Mouse (Mus musculus) lung, embryonic 14.5 days (tissue): Measurements from ENCODE around the gene Dhps. TPM values are rescaled to one million over a fixed set of nuclear protein-coding genes. Genes with fewer than 3 reads are reported as not detected.

ENCODE experiments used
- ATAC-seq: fragments of 200-750 bp; cut with Nextera tagmentation; 2 replicates; pipeline ENCODE4 v1.8.0; 2017; ENCODE audit warnings: mild to moderate bottlenecking, moderate TSS enrichment, moderate library complexity; ENCODE audit not compliant: insufficient read depth
- DNase-seq: peaks from one replicate; pipeline ENCODE4 v3.0.0-alpha.2; 2015
- H3K27ac ChIP-seq: fragments of 300-500 bp; sonication (generic); 2 replicates; pipeline ENCODE4 v1.5.1; 2014; ENCODE audit warnings: low read depth, mild to moderate bottlenecking, moderate library complexity
- H3K27me3 ChIP-seq: fragments of 300-500 bp; sonication (generic); 2 replicates; pipeline ENCODE4 v1.6.1; 2014; ENCODE audit warnings: low read length, control low read depth; ENCODE audit not compliant: insufficient read depth
- H3K36me3 ChIP-seq: fragments of 300-500 bp; sonication (generic); 2 replicates; pipeline ENCODE4 v1.6.1; 2014; ENCODE audit warnings: control low read depth; ENCODE audit not compliant: insufficient read depth
- H3K4me1 ChIP-seq: fragments of 300-500 bp; sonication (generic); 2 replicates; pipeline ENCODE4 v1.6.1; 2014; ENCODE audit warnings: antibody characterized with exemption, control low read depth; ENCODE audit not compliant: insufficient read depth
- H3K4me2 ChIP-seq: fragments of 300-500 bp; sonication (generic); 2 replicates; pipeline ENCODE4 v1.6.1; 2014; ENCODE audit warnings: mild to moderate bottlenecking
- H3K4me3 ChIP-seq: fragments of 300-500 bp; sonication (generic); 2 replicates; pipeline ENCODE4 v1.5.1; 2014; ENCODE audit warnings: low read depth, low read length
- H3K9ac ChIP-seq: fragments of 300-500 bp; sonication (generic); 2 replicates; pipeline ENCODE4 v1.6.1; 2014
- H3K9me3 ChIP-seq: fragments of 300-500 bp; sonication (generic); 2 replicates; pipeline ENCODE4 v1.6.1; 2016; ENCODE audit warnings: low read depth, low read length, control low read depth
- CTCF ChIP-seq: IDR thresholded peaks from 2 replicates; pipeline ENCODE4 v1.5.1; 2016; ENCODE audit warnings: antibody characterized with exemption, low read depth
- whole genome bisulfite sequencing: fragments of 180-500 bp; shearing (Covaris S2); extraction: QIAGEN DNeasy Blood & Tissue Kit; methylation state at CpG from one replicate; pipeline ENCODE4 v1.1.7; 2014; 5-methylcytosine and 5-hydroxymethylcytosine counted together
- polyA plus RNA-seq: library from polyadenylated mRNA; unstranded; fragments of >200 nt; fragmentation: Nextera tagmentation; extraction: Ambion mirVana; gene quantifications from 2 replicates; pipeline ENCODE4 v1.2.1, GENCODE M21; 2014

Gene Dhps
- polyA plus RNA-seq, 1 experiment from 2014 or later = 61.5 TPM

DNA sequence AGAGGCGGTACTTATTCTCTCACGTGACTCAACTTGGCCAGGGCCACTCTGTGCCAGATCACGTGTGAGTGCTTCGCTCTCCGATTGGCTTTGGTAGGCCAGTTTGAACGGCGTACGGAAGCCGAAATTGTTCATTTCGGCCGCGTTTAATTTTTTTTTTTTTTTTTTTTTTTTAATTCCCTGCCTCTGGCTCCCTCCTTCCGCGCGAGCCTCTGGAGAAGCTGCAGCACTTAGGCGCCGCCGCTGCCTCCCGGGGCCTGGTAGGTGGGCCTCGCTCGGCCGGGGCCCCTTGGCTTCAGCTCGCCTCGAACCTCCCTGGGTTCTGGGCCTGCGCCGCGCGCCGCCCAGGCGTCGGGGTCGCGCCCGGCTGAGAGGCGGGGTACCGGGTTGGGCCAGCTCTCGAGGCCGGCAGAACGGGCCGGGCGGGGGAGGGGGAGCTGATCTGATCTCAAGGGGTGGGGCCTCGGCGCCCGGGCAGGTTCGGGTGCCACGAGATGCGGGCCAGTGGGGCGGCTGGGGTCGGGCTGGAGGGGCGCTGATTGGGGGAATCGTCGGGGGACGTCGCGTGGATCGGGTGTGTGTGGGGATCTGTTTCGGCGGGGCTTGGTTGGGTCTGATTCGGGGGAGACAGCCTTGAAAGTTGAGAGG is 34.7 kb upstream of the Dhps start, which contains the start of gene Tnpo2:
Gene Tnpo2 (plus strand): TSS at position 198 of the 648 bp plus-strand sequence.
- Histone ChIP-seq H3K4me2 (peak within 1 kb of the TSS; percentile 93), H3K4me3 (peak within 1 kb of the TSS; percentile 83), H3K4me1 (0 out of 2 replicates have a peak, but pooled peaks cover 16% of the 10 kb centered on the region), H3K27ac (peak within 1 kb of the TSS; percentile 100), H3K9me3 (no peaks in the 10 kb centered on the region), H3K36me3 (peaks cover 44% of the 10 kb centered on the region), H3K27me3 (no peaks in the 10 kb centered on the region), H3K9ac (peak within 1 kb of the TSS; percentile 90)
- no peak for TF ChIP-seq CTCF
- peak; percentile 87 for ATAC-seq
- peak; percentile 98 for DNase-seq
- WGBS = under 1% methylated on average over 59 of the region's 59 CpGs

DNA sequence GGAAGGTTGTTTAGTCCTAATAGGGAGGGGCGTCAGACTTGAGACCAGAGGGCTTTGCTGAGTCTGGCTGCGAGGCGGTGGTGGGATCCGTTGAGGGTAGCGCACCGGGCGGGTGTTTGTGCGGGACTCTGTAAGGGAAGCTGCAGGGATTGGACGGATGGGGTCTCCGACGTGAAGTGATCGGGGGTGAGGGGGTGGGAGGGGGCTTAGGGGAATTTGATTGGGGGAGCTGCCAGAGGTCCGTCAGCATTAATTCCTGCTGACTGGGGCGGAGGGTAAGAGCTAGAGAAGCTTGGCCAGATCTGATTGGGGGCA is 34.2 kb upstream of the Dhps start:
- Histone ChIP-seq H3K4me3 (peak overlapping the region; percentile 83), H3K9ac (peak overlapping the region; percentile 90), H3K4me1 (0 out of 2 replicates have a peak, but pooled peaks cover 16% of the 10 kb centered on the region), H3K4me2 (peak overlapping the region; percentile 93), H3K36me3 (peaks cover 44% of the 10 kb centered on the region), H3K9me3 (no peaks in the 10 kb centered on the region), H3K27ac (peak overlapping the region; percentile 100), H3K27me3 (no peaks in the 10 kb centered on the region)
- peak; percentile 71 for DNase-seq
- 1% methylated on average over 14 of the region's 14 CpGs for WGBS
- no peak for TF ChIP-seq CTCF
- ATAC-seq = peak; percentile 67

DNA sequence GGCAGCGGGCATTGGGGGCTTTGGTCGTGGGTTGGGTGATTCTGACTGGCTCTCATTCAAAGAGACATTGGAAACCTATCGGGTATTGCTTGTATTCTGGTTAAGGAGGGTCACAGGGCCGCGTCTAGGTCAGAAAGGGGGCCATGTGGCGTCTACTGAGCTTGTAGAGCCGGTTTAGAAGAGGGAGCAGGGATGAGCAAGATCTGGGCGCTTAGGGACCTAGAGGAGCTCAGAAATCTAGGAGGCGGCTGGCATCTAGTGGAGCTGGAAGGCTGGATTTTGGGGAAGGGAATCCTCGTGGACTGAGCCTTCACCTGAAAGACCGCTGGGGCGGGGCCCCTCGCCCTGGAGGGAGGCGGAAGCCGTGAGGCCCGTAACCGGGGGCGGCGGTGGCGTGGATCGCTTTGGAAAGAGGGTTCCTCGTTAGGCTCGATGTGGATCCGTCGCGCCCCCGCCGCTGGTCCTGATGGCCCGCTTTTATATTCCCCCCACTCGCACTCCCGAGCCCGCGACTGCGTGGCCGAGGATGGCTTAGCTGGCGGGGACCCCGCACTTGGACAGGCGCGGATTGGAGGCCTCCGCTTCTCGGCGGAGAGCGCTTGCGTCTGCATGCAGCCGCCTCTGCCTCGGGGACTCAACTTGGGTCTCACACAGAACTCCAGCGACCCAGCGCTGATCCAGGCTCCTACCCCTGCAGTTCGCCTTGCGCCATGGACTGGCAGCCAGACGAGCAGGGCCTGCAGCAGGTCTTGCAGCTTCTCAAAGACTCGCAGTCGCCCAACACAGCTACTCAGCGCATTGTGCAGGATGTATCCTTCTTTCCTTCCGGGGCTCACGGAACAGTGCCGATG is 33.7 kb upstream of the Dhps start:
- peak; percentile 63 for DNase-seq
- Histone ChIP-seq H3K36me3 (peaks cover 44% of the 10 kb centered on the region), H3K27ac (peak overlapping the region; percentile 100), H3K27me3 (no peaks in the 10 kb centered on the region), H3K9ac (peak overlapping the region; percentile 90), H3K4me2 (peak overlapping the region; percentile 93), H3K4me1 (0 out of 2 replicates have a peak, but pooled peaks cover 16% of the 10 kb centered on the region), H3K9me3 (no peaks in the 10 kb centered on the region), H3K4me3 (peak overlapping the region; percentile 83)
- under 1% methylated on average over 57 of the region's 57 CpGs for WGBS
- no peak for TF ChIP-seq CTCF
- ATAC-seq = peak; percentile 5

- Histone ChIP-seq H3K9me3 (no peaks in the 10 kb centered on the region), H3K36me3 (peaks cover 91% of the 10 kb centered on the region), H3K4me3 (no peak overlapping the region), H3K4me2 (no peak overlapping the region), H3K27me3 (no peaks in the 10 kb centered on the region), H3K4me1 (0 out of 2 replicates have a peak, but pooled peaks cover 3% of the 10 kb centered on the region), H3K9ac (no peak overlapping the region), H3K27ac (no peak overlapping the region)
- WGBS = 89% methylated on average over 6 of the region's 6 CpGs
- no peak for ATAC-seq
- no peak for DNase-seq
- no peak for TF ChIP-seq CTCF
Measured at GRCm38 (mm10) chr8:85043619-85044018, 27.9 kb upstream of the Dhps start.

DNA sequence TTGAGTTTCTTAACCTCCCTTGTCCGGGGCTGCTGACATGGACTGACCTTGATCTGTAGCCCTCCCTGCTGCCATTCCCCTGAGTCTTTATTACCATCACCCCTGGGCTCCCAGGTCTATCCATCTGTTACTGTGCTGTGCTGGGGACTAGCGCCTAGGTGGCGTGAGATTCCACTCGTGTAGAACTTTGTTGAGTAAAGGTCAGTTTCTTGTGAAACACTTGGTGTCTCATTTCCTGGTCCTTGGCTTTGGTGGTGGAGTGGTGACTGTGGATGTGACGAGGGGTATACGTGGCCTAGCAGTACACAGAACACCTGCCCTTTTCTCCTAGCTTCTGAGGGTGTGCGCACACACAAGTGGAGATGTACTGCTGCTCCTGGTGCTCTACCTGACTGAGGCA is 14.2 kb upstream of the Dhps start:
- H3K27ac ChIP-seq = no peak overlapping the region
- H3K4me3 ChIP-seq = no peak overlapping the region
- no peaks in the 10 kb centered on the region; the same call in 1 of the 2 replicates for H3K4me1 ChIP-seq
- DNase-seq = no peak
- H3K4me2 ChIP-seq = no peak overlapping the region
- H3K36me3 ChIP-seq = peaks cover 54% of the 10 kb centered on the region
- no peak overlapping the region for H3K9ac ChIP-seq
- 82% methylated on average over 7 of the region's 7 CpGs for WGBS
- TF ChIP-seq CTCF = no peak
- no peak for ATAC-seq
- no peaks in the 10 kb centered on the region for H3K27me3 ChIP-seq
- no peaks in the 10 kb centered on the region for H3K9me3 ChIP-seq

DNA sequence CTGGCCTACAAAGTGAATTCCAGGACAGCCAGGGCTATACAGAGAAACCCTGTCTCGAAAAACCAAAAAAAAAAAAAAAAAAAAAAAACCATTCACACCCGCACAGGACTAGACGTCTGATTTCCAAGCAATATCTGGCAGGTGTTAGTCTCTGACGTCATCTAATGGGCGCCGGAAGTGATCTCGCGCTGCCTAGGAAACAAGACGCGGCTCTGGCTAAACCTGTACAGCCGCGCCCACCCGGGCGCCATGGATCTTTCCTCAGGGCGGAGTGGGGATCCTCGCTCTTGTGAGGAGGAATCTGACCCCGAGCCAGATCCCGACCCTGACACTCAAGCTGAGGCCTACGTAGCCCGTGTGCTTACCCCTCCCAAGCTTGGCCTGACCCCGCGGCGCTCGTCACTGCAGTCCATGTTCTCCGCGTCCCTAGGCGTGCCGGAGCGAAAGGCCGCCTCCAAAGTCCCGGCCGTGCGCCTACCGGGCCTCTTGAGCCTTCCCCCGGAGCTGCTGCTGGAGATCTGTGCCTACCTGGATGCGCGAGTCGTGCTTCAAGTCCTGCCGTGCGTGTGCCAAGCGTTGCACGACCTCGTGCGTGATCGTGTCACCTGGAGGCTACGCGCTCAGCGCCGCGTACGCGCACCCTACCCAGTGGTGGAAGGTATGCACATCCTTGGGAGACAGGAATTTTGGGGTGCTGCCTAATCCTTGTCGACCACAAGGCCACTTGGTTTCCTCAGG is 11.5 kb upstream of the Dhps start, which contains the start of gene Fbxw9:
Gene Fbxw9 (plus strand): TSS at position 177 of the 738 bp plus-strand sequence.
- H3K4me1 ChIP-seq = no peaks in the 10 kb centered on the region; the same call in 1 of the 2 replicates
- TF ChIP-seq CTCF = no peak
- H3K36me3 ChIP-seq = peaks cover 27% of the 10 kb centered on the region
- peak within 1 kb of the TSS; percentile 68 for H3K9ac ChIP-seq
- H3K27me3 ChIP-seq = no peaks in the 10 kb centered on the region
- no peaks in the 10 kb centered on the region for H3K9me3 ChIP-seq
- ATAC-seq = peak; percentile 92
- H3K27ac ChIP-seq = no peak within 1 kb of the TSS
- peak within 1 kb of the TSS; percentile 77 for H3K4me3 ChIP-seq
- under 1% methylated on average over 52 of the region's 53 CpGs for WGBS
- peak; percentile 97 for DNase-seq
- peak within 1 kb of the TSS; percentile 96 for H3K4me2 ChIP-seq
